Mouse (Mus musculus): ENCODE results near the gene Esp24. TPM values are rescaled to one million over a fixed set of nuclear protein-coding genes. Genes with fewer than 3 reads are reported as not detected.
"Not testable (repeated sequence)": the region's sequence is repeated elsewhere in the genome, so short reads cannot be mapped to it uniquely, and the experiment has no call there.

Esp24 gene
- not detected in 2 replicates for polyA plus RNA-seq (2012; rRNA removed)

- DNase-seq (ENCODE audit: low spot score), result not testable (repeated sequence)
Observed at GRCm38 (mm10) chr17:39036395-39036794, at the start of gene Esp24. TSS of gene Esp24 (plus strand) at chr17:39036695.

- DNase-seq (ENCODE audit: low spot score), result no peak
Observed at GRCm38 (mm10) chr17:39009846-39010245, 26.6 kb upstream of the Esp24 start.

GRCm38 (mm10) chr17:39010675-39011638, 25.5 kb upstream of the Esp24 start:
- DNase-seq (ENCODE audit: low spot score), result no peak

- no peak for DNase-seq (ENCODE audit: low spot score)
Observed at GRCm38 (mm10) chr17:39017184-39017583, 19.3 kb upstream of the Esp24 start.

GRCm38 (mm10) chr17:39043241-39043640, 6.7 kb downstream of the Esp24 start, which contains the start of gene Gm21903:
TSS of gene Gm21903 (minus strand) at chr17:39043341.
- DNase-seq (ENCODE audit: low spot score), result no peak

GRCm38 (mm10) chr17:39063641-39064040, 27.1 kb downstream of the Esp24 start:
- DNase-seq (ENCODE audit: low spot score), result no peak

GRCm38 (mm10) chr17:39076937-39077336, 40.4 kb downstream of the Esp24 start, which contains the start of gene Esp23:
TSS of gene Esp23 (minus strand) at chr17:39077037.
- no peak for DNase-seq (ENCODE audit: low spot score)

Other genes starting within 250 kb of the Esp24 start
- gene Gm21903, start 6.6 kb downstream of the Esp24 start, polyA plus RNA-seq (2012; rRNA removed), result not detected in 2 replicates
- not detected in 2 replicates for gene Esp23, start 40.3 kb downstream of the Esp24 start, polyA plus RNA-seq (2012; rRNA removed)
- gene Esp22, start 58.6 kb downstream of the Esp24 start, polyA plus RNA-seq (2012; rRNA removed), result not detected in 2 replicates

Measured in urinary bladder, adult 2 months (tissue).